Mouse (Mus musculus) Patski (cell line): Measurements from ENCODE around the gene Podxl2. TPM values are rescaled to one million over a fixed set of nuclear protein-coding genes. Genes with fewer than 3 reads are reported as not detected.

Experiments used
- ATAC-seq: fragments of 100-300 bp; one replicate; pipeline ENCODE4 v1.8.0; 2021
- CTCF ChIA-PET: fragments of 350-600 bp; sonication (Branson Sonifier 250); formaldehyde crosslinking; loops from one replicate; lab custom pipeline; 2022; ENCODE audit warnings: inconsistent platforms; lab: Charles Lee
- POLR2A ChIA-PET: fragments of 350-600 bp; sonication (Branson Sonifier 250); formaldehyde crosslinking; loops from one replicate; lab custom pipeline; 2022; ENCODE audit warnings: antibody characterized with exemption, inconsistent platforms; lab: Charles Lee
- DNase-seq: peaks from one replicate; pipeline ENCODE4 v3.0.0-alpha.2; 2011; ENCODE audit warnings: low read depth, low spot score
- H3K27me3 ChIP-seq: fragments of 371-371 bp; one replicate; pipeline ENCODE4 v1.5.1; 2021
- CTCF ChIP-seq: fragments of 100-300 bp; IDR thresholded peaks from one replicate; pipeline ENCODE4 v1.5.1; 2021
- in situ Hi-C: fragments of 300-500 bp; cut with MboI; formaldehyde crosslinking; loops from 3 replicates; pipeline ENCODE4 v1.11.1; 2018; ENCODE audit warnings: low pct_unique_long_range_greater_than_20kb, mixed read lengths
- polyA plus RNA-seq: library from polyadenylated mRNA; unstranded; gene quantifications from one replicate; pipeline ENCODE4 v1.2.3, GENCODE M21; 2021

The Podxl2 gene
- polyA plus RNA-seq, result 41.5 TPM

DNA sequence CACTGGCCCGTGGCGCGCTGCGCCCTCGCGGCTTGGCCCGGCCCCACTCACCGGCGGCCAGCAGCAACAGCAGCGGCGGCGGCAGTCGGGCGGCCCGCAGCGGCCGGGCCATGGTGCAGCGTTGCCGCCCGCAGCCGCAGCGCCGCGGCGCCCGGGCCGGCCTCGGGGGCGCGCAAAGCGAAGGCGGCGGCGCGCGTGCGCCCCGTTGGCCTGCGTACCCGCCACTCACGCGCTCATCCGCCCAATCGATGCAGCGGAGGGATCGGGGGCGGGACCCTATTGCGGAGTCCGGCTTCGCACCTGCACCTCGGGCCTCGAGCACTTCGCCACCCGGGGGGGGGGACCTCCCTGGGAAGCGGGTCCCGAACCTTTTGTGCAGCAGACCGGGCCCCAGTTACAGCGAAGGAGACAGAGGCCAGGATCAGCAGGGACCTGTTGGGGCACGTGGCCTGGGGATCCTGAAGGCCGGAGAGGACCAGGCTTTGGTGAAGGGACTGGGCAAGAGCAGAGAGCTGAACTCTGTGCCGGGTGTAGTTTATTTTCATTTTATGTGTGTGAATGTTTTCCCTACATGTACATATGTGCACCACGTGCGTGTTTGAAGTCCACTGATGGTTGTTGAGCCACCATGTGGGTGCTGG lies at the start of gene Podxl2:
TSS of gene Podxl2 (minus strand) at position 177 of the 641 bp plus-strand sequence.
- no peak for TF ChIP-seq CTCF
- ChIA-PET CTCF (no interaction called here), POLR2A (interaction anchor here (0.9 kb wide), 1 partner anchor 11 kb away, joined by 3 read pairs; no protein-coding TSS in a partner anchor)
- no peaks in the 10 kb centered on the region for H3K27me3 ChIP-seq
- in situ Hi-C loops, result loop anchor here (25.0 kb wide), 1 partner anchor 688 kb away; the partner anchor contains the start of gene Gata2
- DNase-seq (no peak), ATAC-seq (peak; percentile 60)

DNA sequence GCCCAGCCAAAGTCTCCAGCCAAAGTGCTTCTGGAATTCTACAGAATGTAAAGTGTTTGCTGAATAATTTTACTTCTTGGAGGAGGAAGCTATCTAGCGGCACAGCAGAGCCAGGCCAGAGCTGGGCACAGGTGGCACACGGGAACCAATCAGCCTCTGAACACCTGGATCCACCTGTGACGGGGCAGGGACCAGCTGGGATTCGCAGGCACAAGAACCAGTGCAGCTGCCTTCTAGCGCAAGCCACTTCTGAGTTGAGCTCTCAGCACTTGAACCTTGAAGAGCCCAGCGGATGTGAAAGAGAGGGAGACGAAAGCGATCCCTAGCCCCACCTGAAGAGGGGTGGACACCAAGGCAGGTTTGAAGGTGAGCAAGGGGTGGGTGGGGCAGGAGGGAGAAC lies 44.0 kb upstream of the Podxl2 start:
- no peak for TF ChIP-seq CTCF
- ATAC-seq (no peak), DNase-seq (no peak)
- no peaks in the 10 kb centered on the region for H3K27me3 ChIP-seq
- ChIA-PET POLR2A (no interaction called here), CTCF (interaction anchor here (2.8 kb wide), 1 partner anchor 12 kb away, joined by 9 read pairs; no protein-coding TSS in a partner anchor)
- in situ Hi-C loops, result no loop called here

DNA sequence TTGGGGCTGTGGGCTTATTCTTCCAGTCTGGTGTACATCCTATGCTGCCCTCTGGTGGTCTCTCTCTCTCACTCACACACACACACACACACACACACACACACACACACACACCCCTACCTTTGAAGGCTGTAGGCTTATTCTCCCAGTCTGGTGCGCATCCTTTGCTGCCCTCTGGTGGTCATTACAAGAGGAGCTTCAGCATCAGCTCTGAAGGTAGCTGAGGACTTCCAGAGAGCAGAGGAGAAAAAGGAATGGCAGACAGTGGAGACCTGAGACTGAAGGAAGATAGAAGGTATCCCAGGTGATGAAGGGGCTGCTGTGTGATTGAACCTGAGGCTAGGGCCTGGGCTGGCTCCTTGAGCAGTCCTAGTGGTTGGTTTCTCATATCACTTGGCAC lies 41.3 kb upstream of the Podxl2 start:
- ChIA-PET CTCF (interaction anchor here (0.6 to 3.2 kb wide), 5 partner anchors 8 to 19 kb away, joined by 3 to 22 read pairs (median 6); partner anchors contain the start of gene Tpra1), POLR2A (interaction anchor here (0.8 to 2.3 kb wide), 3 partner anchors 9 to 446 kb away, joined by 3 to 5 read pairs (median 3); partner anchors contain the start of gene Plxna1)
- DNase-seq, result no peak
- no peaks in the 10 kb centered on the region for H3K27me3 ChIP-seq
- no peak for TF ChIP-seq CTCF
- no peak for ATAC-seq
- in situ Hi-C loops, result no loop called here

DNA sequence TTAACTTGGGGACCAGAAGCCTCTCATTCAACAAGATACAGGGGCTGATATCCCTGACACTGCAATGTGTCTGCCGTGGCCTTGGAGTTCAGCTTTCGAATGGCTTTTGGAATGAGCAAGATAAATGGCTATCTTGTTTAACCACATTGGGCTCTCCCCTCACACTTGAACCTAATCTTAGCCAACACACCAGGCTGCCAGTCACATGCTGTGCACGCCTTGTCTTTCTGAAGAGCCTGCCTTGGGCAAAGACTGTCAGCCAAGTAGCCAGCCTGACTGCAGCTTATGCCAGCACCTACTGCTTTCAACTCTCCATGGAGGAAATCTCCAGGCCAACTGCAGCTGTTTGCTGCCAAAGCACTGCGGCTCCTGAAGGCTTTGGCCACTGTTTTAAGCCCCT lies 40.7 kb upstream of the Podxl2 start:
- H3K27me3 ChIP-seq, result no peaks in the 10 kb centered on the region
- ChIA-PET POLR2A (interaction anchor here (1.0 to 2.3 kb wide), 2 partner anchors 8 to 12 kb away, joined by 3 to 5 read pairs; no protein-coding TSS in a partner anchor), CTCF (interaction anchor here (1.6 to 3.2 kb wide), 4 partner anchors 9 to 14 kb away, joined by 6 to 22 read pairs (median 12); partner anchors contain the start of gene Tpra1)
- DNase-seq (no peak), ATAC-seq (no peak)
- in situ Hi-C loops, result no loop called here
- no peak for TF ChIP-seq CTCF

DNA sequence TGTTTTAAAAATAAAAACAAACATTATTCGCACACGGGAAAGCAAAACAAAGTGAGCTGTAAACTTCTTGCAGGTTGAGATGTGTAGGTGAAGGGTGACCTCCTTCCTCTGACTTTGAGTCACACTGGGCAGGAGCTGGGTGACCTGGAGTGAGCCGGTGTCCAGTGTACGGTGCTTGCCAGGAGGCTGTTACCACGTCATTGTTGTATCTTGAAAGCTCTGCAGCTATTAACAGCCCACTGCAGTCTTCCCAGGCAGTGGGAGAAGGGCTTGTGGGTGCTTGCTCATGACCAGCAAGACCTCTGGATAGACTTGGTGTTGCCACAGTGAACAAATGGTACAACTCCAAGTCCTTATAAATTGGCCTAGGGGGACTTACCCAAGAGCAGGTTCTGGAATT lies 40.0 kb upstream of the Podxl2 start:
- POLR2A ChIA-PET, result interaction anchor here (2.3 kb wide), 1 partner anchor 12 kb away, joined by 5 read pairs; no protein-coding TSS in a partner anchor
- DNase-seq, result no peak
- in situ Hi-C loops, result no loop called here

DNA sequence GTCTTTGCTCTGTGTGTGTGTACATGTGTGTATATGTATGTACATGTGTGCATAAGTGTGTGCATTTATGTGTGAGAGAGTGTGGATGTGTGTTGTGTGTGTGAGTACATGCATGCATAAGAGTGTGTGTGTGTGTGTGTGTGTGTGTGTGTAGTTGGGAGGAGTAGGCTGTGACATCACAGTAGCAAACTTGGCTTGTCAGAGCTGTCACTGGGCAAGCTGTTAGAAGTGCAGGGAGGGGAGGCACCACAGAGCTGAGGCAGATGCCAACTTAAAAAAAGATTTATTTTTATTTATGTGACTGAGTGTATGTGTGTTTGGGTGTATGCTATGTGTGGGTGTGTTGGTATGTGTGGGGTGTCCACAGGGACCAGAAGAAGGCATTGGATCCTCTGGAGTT lies 38.6 kb upstream of the Podxl2 start:
- no peaks in the 10 kb centered on the region for H3K27me3 ChIP-seq
- DNase-seq (no peak), ATAC-seq (no peak)
- CTCF ChIA-PET, result no interaction called here
- in situ Hi-C loops, result no loop called here
- POLR2A ChIA-PET, result no interaction called here
- TF ChIP-seq CTCF, result no peak

More for the DNA sequence above, 40.0 kb upstream of the Podxl2 start:
- no peaks in the 10 kb centered on the region for H3K27me3 ChIP-seq
- CTCF ChIA-PET, result interaction anchor here (2.0 to 3.2 kb wide), 3 partner anchors 8 to 11 kb away, joined by 7 to 22 read pairs (median 17); no protein-coding TSS in a partner anchor
- no peak for TF ChIP-seq CTCF
- ATAC-seq, result no peak

DNA sequence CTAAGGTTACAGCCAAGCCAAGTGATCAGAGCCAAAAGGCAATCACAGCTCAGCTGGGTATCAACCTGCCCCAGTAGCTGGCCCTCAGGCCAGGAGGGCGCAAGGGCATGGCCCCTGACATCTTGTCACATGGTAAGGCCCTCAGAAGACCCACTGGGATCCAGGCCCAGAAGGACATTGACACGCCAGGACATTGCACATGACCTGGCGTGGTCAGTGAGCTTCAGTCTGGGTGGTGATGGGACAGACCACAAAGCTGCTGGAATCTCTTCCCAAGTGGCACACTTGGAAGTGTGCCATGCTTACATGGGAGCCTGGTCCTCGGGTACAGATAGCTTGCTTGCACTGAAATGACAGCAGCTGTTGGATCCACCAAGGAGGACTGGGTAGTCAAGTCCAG lies 38.2 kb upstream of the Podxl2 start:
- ATAC-seq (no peak), DNase-seq (no peak)
- POLR2A ChIA-PET, result no interaction called here
- CTCF ChIA-PET, result interaction anchor here (1.1 kb wide), 1 partner anchor 10 kb away, joined by 3 read pairs; no protein-coding TSS in a partner anchor
- in situ Hi-C loops, result no loop called here
- no peaks in the 10 kb centered on the region for H3K27me3 ChIP-seq
- no peak for TF ChIP-seq CTCF

DNA sequence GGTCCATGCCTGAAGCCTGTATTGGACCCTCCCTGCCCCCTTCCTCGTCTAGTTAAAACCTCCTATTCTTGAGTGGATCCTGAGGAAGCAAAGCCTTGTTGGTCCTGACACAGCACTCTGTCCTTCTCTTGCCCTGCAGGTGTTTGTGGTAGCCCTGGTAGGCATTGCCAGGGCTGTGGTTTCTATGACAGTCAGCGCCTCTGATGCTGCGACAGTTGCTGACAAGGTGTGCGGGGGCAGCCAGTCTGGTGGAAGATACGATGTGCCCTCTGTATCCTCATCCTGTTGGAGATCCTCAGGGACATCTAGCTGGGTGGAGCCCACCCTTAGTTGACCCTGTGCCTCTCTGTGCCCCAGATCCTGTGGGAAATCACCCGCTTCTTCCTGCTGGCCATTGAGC lies 34.3 kb upstream of the Podxl2 start:
- DNase-seq (no peak), ATAC-seq (no peak)
- no peaks in the 10 kb centered on the region for H3K27me3 ChIP-seq
- CTCF ChIA-PET, result no interaction called here
- POLR2A ChIA-PET, result no interaction called here
- in situ Hi-C loops, result no loop called here
- TF ChIP-seq CTCF, result no peak

DNA sequence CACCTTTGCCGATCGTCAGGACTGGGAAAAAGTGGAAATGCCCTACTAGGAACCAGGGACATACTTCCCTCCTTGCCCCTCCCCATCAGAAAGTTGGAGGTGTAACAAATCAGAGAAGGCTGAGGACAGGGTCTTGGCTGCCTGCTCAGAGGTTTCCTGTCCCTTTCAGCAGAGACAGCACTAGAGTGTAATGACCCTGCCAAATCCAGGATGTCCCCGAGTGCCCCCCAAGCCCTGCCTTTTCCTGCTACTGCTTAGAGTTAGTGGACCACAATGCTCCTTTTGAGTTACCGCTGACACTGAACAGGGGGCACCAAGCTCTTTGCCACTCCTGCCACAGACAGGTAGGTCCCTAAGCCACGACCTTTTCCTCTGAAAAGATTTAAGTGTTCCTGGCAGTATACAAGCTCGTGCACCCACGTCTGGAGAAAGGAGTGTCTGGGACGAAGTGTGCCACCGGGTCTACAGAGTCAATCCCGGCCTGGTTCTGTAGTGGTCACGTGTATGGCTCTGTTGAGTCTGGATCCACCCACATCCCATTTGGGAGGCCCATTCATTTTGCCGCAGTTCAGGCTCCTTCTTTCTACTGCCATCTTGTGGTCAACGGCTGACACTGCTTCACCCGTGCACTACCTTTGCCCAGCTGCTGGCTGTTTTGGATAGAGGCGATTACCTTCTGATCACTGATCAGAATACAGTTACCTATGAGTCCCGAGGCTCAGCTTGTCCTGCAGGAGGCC lies 31.7 kb upstream of the Podxl2 start:
- DNase-seq, result no peak
- in situ Hi-C loops, result no loop called here
- POLR2A ChIA-PET, result interaction anchor here (0.6 kb wide), 1 partner anchor 40 kb away, joined by 4 read pairs; no protein-coding TSS in a partner anchor
- CTCF ChIA-PET, result interaction anchor here (0.7 to 2.0 kb wide), 3 partner anchors 9 to 18 kb away, joined by 3 to 22 read pairs (median 9); no protein-coding TSS in a partner anchor
- no peaks in the 10 kb centered on the region for H3K27me3 ChIP-seq
- TF ChIP-seq CTCF, result no peak
- ATAC-seq, result no peak

DNA sequence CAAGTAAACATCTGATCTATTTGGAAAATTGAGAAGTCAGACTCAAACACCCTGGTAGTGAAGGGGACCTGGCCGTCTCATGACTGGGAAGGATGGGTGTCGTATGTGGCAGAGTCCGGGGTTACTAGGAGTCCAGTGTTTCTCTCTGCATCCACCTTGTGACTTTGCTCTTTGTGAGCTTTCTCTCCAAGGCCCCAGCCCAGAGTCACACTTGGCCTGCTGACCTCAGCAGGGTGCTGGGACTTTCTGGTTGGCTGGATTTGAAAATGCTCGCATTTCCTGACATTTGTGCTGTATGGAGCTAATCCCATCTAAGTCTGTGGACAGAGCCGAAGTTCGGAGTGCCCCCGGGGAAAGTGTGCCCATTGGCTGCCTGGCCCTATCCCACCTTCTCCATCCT lies 30.2 kb upstream of the Podxl2 start:
- ATAC-seq (no peak), DNase-seq (no peak)
- in situ Hi-C loops, result no loop called here
- POLR2A ChIA-PET, result no interaction called here
- no peaks in the 10 kb centered on the region for H3K27me3 ChIP-seq
- TF ChIP-seq CTCF, result no peak
- CTCF ChIA-PET, result no interaction called here
